Mouse (Mus musculus) B cell, adult 2 months (primary cell): ENCODE results near the gene Duxf3.
A peak's percentile ranks its signal among the peaks of the same experiment; 100 is the strongest.

Experiments
- DNase-seq, 2 experiments: peaks; one replicate each; pipeline ENCODE4 v3.0.0; 2022

Gene Duxf3

DNA sequence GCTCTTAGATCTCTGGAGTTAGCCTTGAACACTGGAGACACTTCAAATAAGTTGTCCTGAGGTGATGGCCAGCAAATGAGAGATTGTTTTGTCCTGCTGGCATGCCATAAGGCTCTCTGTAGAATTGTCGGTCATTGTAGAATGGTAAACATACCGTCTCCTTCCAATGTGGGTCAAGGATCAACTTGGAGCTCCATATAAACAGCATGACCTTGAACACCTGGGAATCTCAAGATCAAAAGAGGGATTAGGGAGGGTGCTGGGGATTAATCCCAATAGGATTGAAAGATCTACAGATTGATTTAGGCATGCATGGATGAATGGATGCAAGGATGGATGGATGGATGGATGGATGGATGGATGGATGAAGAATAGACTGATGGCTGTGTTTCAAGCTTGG, 10.9 kb downstream of the Duxf3 start:
- DNase-seq: peak; percentile 19 to 35

DNA sequence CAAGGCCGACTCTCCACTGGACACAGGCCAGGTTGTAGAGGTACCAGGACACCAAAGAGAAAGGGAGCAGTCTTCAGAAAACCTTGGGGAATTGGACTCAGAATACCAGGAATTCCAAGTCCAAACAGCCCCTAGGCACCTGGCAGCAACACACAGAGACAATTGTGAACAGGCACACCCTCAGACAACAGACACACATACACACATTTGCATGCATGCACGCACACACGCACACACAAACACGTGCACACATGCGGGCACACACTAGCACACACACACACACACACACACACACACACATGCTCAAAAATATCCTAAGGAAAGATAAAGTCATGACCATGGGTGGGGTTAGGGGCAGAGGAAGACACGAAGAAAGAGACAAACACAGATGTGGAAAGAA, 11.7 kb downstream of the Duxf3 start:
- DNase-seq: no peak

DNA sequence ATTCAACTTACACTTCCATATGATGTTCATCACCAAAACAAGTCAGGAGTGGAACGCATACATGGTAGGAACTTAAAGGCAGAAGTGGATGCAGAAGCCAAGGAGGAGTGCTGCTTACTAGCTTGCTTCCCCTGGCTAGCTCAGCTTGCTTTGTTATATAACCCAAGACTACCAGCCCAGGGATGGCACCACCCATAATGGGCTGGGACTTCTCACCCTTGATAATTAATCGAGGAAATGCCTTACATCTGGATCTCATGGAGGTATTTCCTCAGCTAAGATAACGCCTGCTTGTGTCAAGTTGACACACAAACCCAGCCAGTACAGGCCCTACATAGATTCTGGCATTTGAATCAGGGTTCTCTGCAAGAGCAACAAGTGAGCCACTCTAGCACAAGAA, 15.1 kb downstream of the Duxf3 start:
- no peak for DNase-seq

DNA sequence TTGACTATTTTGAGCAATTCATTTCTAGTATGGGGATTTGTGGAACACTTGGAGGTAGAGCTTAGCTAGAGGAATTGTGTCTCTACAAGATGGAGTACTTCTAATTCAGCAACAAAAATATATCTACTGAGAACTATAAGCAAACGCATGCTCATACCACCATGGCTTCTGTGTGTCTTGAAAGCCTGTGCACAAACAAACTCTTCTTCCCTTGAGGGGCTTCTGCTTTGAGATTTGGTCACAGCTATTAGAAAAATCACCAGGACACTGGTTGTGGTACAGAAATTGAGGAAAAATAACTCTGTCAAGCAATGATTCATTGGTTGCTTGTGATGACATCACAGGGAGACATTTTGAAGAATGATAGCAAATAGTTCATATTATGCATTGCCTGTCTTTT, 17.1 kb downstream of the Duxf3 start:
- DNase-seq: no peak

DNA sequence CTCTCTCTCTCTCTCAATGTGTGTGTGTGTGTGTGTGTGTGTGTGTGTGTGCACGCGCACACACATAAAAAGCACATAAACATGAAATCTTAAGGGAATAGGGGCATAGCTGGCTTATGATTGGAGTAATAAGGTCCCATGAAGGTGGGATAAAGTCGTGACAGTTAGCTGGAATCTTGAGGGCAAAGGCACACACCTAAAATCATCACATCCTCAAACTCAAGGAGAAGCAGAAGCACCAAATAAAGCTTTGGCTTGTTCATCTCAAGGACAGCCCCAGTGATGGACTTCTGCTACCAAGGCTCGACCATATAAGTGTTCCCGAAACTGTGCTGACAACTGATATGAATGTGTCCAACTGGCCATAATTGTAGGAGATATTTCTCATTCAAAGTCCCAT, 17.5 kb downstream of the Duxf3 start:
- no peak for DNase-seq

DNA sequence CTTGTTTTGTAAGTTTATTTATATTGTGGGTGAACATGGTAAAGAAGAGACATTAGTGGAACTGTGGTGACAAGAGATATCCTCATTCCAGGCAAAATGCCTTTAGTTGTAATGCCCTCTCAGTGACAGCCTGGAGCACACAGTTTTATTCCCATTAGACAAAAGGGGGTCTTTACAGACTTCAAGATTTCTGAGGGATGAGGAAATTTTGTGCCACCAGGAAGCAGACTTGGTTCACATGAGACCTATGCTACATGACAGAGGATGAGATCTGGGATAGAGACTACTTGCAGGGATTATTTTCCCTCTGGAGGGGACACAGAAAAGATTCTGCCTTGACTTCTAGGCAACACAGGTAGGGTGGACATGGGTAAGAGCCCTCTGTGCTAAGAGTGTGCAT, 18.0 kb downstream of the Duxf3 start:
- DNase-seq: no peak

DNA sequence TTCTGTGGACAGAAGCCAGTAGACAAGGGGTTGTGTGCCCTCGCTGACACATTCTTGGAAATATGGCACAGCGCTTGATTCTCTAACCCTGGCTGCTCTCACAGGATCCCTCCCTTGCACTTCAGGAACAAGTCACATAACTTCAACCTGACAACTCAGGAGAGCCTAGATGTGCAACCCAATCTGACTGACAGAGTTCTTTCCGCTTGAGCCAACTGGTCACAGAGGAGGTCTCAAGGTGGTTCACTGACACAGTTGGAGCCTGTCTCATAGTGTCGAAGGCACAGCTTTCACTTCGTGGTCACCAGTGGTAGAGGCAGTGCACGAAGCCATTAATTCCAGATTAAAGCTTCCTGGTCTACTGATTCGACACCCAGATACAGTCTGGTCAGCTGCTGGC, 20.2 kb downstream of the Duxf3 start:
- no peak for DNase-seq

DNA sequence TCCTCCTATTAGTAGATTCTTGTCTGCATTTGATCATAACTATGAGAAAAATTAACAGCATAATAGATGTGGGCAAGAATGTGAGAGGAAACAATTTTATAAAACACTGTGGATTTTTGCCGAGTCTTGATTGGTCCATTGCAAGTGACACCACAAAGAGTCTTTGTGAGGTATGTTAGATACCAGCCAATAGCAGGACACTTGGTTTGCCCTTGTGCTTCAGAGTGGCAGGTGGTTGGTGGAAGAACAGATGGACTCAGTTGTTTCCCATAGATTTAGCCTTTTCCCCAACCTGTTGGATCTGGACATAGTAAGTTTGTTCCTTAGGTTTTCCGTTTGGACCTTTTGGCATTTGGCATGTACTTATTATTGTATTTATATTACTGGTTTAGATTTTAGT, 21.3 kb downstream of the Duxf3 start:
- DNase-seq: no peak

DNA sequence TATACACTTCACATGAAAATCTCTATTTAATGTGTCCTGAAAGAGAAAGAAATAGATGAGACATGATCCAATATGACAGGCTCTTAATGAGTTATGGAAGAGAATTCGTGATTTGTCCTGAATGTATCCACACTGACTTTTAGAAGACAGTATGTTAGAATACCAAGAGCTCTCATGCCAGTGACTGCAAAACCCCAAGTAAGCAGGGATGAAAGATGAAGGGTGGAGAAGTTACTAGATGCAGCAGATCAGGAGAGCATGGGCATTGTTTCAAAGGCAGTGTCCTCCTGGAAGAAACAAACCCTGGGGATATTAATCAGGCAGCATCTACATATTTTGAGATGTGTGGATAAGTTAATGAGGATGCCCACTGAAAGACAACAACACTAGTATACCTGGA, 22.0 kb downstream of the Duxf3 start:
- no peak for DNase-seq

DNA sequence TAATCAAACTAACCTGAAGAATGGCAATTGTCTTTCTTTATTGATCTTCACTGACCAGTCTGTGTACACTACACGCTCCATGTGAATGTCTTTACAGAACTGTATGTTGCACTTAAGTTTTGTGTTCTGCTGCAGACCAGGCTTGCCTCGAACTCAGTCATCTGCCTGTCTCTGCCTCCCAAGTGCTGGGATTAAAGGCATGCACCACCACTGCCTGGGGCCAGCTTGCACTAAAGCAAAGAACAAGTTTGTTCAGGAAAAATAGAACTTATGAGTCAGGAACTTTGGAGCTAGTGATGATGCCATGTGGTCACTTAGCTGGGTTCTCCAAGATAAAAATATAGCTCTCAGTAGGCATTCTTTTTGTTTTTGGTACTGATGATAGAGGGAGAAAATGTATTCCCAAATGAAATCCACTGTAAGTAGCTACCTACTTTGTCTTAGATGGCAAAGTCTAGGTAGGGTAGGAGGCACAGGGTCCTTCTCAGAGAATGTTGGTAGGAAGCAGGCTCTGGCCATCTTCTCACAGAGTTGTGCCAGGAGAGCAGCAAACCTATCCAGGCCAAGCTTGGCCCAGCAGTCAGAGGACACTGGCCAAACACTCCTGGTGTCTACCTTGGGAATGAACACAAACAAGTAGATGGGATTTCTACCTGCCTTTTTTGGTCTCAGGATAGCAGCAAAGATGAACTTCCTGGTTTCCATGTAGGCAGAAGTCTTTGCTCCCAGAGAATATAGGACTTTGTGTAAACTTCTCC, 22.6 kb downstream of the Duxf3 start:
- DNase-seq: no peak

DNA sequence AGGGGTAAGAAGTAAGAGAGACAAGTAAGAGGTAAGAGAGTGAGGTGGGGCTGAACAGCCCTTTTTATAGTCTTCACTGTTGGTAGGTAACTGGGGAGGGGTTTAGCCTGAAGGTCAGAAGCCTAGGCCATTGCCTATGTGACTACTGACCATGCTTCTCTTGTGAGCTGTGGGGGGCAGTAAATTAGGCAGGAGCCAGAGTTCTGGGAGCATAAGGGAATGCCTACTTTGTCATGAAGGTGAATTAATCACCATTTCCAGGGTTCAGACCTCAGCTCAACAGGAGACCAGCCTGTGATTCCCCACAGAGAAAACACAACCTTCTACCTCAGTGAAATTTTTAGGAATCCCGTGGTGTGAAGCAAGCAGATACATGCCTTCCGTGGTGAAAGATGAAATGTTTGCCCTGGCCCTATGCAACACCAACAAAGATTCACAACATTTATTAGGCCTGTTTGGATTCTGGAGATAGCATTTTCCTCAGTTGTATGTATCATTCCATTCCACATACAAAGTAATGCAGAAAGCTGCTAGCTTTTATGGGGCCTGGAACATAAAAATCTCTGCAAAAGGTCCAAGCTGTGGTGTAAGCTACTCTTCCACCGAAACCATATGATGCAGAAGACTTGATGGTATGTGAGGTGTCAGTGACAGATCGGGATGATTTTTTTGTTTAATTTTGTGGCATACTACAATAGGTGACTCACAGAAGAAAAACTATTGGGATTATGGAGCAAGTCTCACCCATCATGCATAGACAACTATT, 25.7 kb downstream of the Duxf3 start:
- no peak for DNase-seq

DNA sequence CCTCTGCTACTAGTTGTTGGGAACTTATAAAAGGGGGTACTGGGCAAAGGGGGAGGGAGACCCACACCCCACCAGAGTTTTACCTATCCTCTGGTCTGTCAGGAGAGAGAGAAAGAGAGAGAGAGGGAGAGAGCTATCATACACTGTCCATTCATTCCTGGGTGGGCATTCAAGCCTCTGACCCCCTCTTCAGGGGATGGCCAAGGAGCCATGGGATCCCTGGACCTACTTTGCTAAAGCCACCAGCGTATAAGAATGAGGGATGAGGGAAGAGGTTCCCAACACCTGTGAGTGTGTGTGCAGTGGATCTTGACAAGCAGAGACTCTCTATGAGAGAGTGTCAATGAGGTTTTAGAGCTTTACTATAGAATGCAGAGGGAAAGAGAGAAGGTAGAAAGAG, 26.5 kb downstream of the Duxf3 start:
- no peak for DNase-seq
